Mouse (Mus musculus) G1E (cell line): ENCODE results near the gene Kcnh7. TPM values are rescaled to one million over a fixed set of nuclear protein-coding genes. Genes with fewer than 3 reads are reported as not detected.

Experiments used
- ATAC-seq: 2 replicates; pipeline ENCODE4 v1.8.0; 2016; ENCODE audit warnings: mild to moderate bottlenecking; ENCODE audit not compliant: insufficient number of reproducible peaks, poor library complexity, low FRiP score, severe bottlenecking; ENCODE audit errors: extremely low read depth
- DNase-seq: peaks from one replicate; pipeline ENCODE4 v3.0.0; 2012; ENCODE audit warnings: low spot score
- H3K27me3 ChIP-seq: 2 replicates; pipeline ENCODE4 v1.6.1; 2012; ENCODE audit warnings: mild to moderate bottlenecking, low read length, inconsistent platforms; ENCODE audit not compliant: insufficient read depth
- H3K36me3 ChIP-seq: replicated peaks from 2 replicates; pipeline ENCODE3; 2012; ENCODE audit warnings: mild to moderate bottlenecking, inconsistent platforms
- H3K4me1 ChIP-seq: 2 replicates; pipeline ENCODE4 v1.6.1; 2012; ENCODE audit warnings: low read depth, low read length, inconsistent platforms, mixed read lengths; ENCODE audit not compliant: insufficient read depth
- H3K4me3 ChIP-seq: 2 replicates; pipeline ENCODE4 v1.5.1; 2012; ENCODE audit warnings: low read depth, mild to moderate bottlenecking, inconsistent platforms, low read length, moderate library complexity, mixed read lengths
- H3K9me3 ChIP-seq: replicated peaks from 2 replicates; pipeline ENCODE4 v1.6.1; 2012; ENCODE audit warnings: inconsistent platforms
- CTCF ChIP-seq: IDR thresholded peaks from 2 replicates; pipeline ENCODE4 v1.5.1; 2012; ENCODE audit warnings: low read depth, low read length, inconsistent platforms, mixed read lengths
- GATA1 ChIP-seq: IDR thresholded peaks from 2 replicates; pipeline ENCODE4 v1.6.1; 2012; ENCODE audit warnings: borderline replicate concordance, low read length, inconsistent platforms, mixed read lengths
- GATA2 ChIP-seq: IDR thresholded peaks from 2 replicates; pipeline ENCODE4 v1.6.1; 2012; ENCODE audit warnings: low read depth, low read length, inconsistent platforms, borderline replicate concordance
- POLR2AphosphoS5 ChIP-seq: IDR thresholded peaks from 2 replicates; pipeline ENCODE4 v1.6.1; 2012; ENCODE audit warnings: low read depth, low read length, inconsistent platforms; ENCODE audit not compliant: insufficient replicate concordance
- TAL1 ChIP-seq: conservative IDR thresholded peaks from 2 replicates; pipeline ENCODE4 v1.6.1; 2012; ENCODE audit warnings: low read depth, low read length, inconsistent platforms, mixed read lengths
- polyA plus RNA-seq: library from polyadenylated mRNA; stranded (reverse); fragments of >175 nt; gene quantifications from 2 replicates; pipeline ENCODE4 v1.2.3, GENCODE M21; 2012
- total RNA-seq, 2 experiments: library from RNA; stranded (forward) in 1 of 2; stranded (reverse) in 1 of 2; fragments of 200-1000 nt in 1 of 2; fragments of >200 nt in 1 of 2; fragmentation: Nextera tagmentation in 1 of 2; gene quantifications; 2 replicates each; pipeline ENCODE4 v1.2.3; 2014 to 2017

Kcnh7 gene
- total and polyA plus RNA-seq, 3 experiments: 0.11 TPM; not detected in 2

- no peaks in the 10 kb centered on the region for H3K36me3 ChIP-seq
- no peak for DNase-seq
- TF ChIP-seq CTCF: no peak
- TF ChIP-seq POLR2AphosphoS5: no peak
- no peak for TF ChIP-seq TAL1
- no peak for TF ChIP-seq GATA2
- no peak for TF ChIP-seq GATA1
- no peak overlapping the region for H3K4me3 ChIP-seq
- no peaks in the 10 kb centered on the region for H3K4me1 ChIP-seq
- no peaks in the 10 kb centered on the region for H3K9me3 ChIP-seq
- H3K27me3 ChIP-seq: no peaks in the 10 kb centered on the region
- ATAC-seq: no peak
These were observed 56.1 kb downstream of the Kcnh7 start for GRCm38 (mm10) chr2:63127762-63128516.

GRCm38 (mm10) chr2:63120316-63120715 is 63.8 kb downstream of the Kcnh7 start:
- H3K4me3 ChIP-seq: no peak overlapping the region
- H3K4me1 ChIP-seq: no peaks in the 10 kb centered on the region
- H3K36me3 ChIP-seq: no peaks in the 10 kb centered on the region
- TF ChIP-seq GATA2 (no peak), GATA1 (no peak), TAL1 (no peak), CTCF (no peak), POLR2AphosphoS5 (no peak)
- no peak for DNase-seq
- ATAC-seq: no peak
- H3K27me3 ChIP-seq: no peaks in the 10 kb centered on the region
- no peaks in the 10 kb centered on the region for H3K9me3 ChIP-seq

- no peak for TF ChIP-seq TAL1
- TF ChIP-seq GATA2: no peak
- no peak for TF ChIP-seq CTCF
- no peak for TF ChIP-seq POLR2AphosphoS5
- DNase-seq: no peak
- ATAC-seq: no peak
These were observed 66.6 kb downstream of the Kcnh7 start for GRCm38 (mm10) chr2:63117209-63118193.

GRCm38 (mm10) chr2:63105971-63106370 is 78.1 kb downstream of the Kcnh7 start:
- no peaks in the 10 kb centered on the region for H3K4me1 ChIP-seq
- TF ChIP-seq TAL1 (no peak), GATA2 (no peak), GATA1 (no peak), POLR2AphosphoS5 (no peak)
- ATAC-seq (no peak), DNase-seq (no peak)
- no peak overlapping the region for H3K4me3 ChIP-seq
- H3K36me3 ChIP-seq: no peaks in the 10 kb centered on the region
- H3K9me3 ChIP-seq: no peaks in the 10 kb centered on the region
- H3K27me3 ChIP-seq: no peaks in the 10 kb centered on the region

More at GRCm38 (mm10) chr2:63117209-63118193, 66.6 kb downstream of the Kcnh7 start:
- H3K9me3 ChIP-seq: no peaks in the 10 kb centered on the region
- H3K4me1 ChIP-seq: no peaks in the 10 kb centered on the region
- H3K27me3 ChIP-seq: no peaks in the 10 kb centered on the region
- no peak overlapping the region for H3K4me3 ChIP-seq
- H3K36me3 ChIP-seq: no peaks in the 10 kb centered on the region

- DNase-seq (no peak), ATAC-seq (no peak)
- Histone ChIP-seq H3K27me3 (no peaks in the 10 kb centered on the region), H3K4me3 (no peak overlapping the region), H3K9me3 (no peaks in the 10 kb centered on the region), H3K4me1 (no peaks in the 10 kb centered on the region), H3K36me3 (no peaks in the 10 kb centered on the region)
- TF ChIP-seq CTCF (no peak), GATA1 (no peak), TAL1 (no peak), GATA2 (no peak), POLR2AphosphoS5 (no peak)
These were observed 84.4 kb downstream of the Kcnh7 start for GRCm38 (mm10) chr2:63099676-63100075.

- Histone ChIP-seq H3K36me3 (no peaks in the 10 kb centered on the region), H3K4me1 (no peaks in the 10 kb centered on the region), H3K27me3 (no peaks in the 10 kb centered on the region), H3K4me3 (no peak overlapping the region), H3K9me3 (no peaks in the 10 kb centered on the region)
- no peak for TF ChIP-seq GATA2
- no peak for TF ChIP-seq POLR2AphosphoS5
- TF ChIP-seq TAL1: no peak
- no peak for TF ChIP-seq GATA1
- TF ChIP-seq CTCF: no peak
- DNase-seq (no peak), ATAC-seq (no peak)
These were observed 92.3 kb downstream of the Kcnh7 start for GRCm38 (mm10) chr2:63091775-63092174.
